Mouse (Mus musculus): ENCODE measurements at regions not wholly inside any gene's neighbourhood (a gene's known extent, or its start where the extent isn't known, plus 50 kb on each side); places are given as distances from the start of the nearest gene placed in this dataset.

DNA sequence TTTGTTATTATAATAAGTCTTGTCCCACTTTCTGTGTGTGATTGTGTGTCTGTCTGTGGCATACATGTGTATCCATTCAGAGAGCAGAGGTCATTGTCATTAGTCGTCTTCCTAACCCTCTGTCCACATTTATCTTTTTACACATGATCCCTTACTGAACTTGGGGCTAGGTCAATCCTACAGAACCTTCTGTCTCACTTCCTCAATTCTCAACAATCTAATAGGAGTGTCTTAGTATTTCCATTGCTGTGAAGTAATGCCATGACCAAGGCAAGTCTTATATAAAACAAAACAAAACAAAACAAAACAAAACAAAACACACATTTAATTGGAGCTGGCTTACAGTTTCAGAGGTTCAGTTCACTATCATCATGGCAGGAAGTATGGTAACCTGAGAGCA is 237.5 kb upstream of the Marcks start:
- TF ChIP-seq EP300 (IDR thresholded peaks at IDR 0.05; ENCODE audit: insufficient read depth, low read depth, low read length) (no peak), CTCF (IDR thresholded peaks at IDR 0.05; ENCODE audit: low read depth, low read length) (no peak), POLR2A (IDR thresholded peaks at IDR 0.05; ENCODE audit: insufficient read depth, low read length) (no peak)

All from ES-Bruce4 (cell line).